Mouse (Mus musculus): Measurements from ENCODE around the gene Snrpa1. TPM values are rescaled to one million over a fixed set of nuclear protein-coding genes. Genes with fewer than 3 reads are reported as not detected.
"Not testable (repeated sequence)": the region's sequence is repeated elsewhere in the genome, so short reads cannot be mapped to it uniquely, and the experiment has no call there.

Gene Snrpa1
- 10 to 100 TPM; 52.3 to 58.9 TPM for total RNA-seq (2021)

DNA sequence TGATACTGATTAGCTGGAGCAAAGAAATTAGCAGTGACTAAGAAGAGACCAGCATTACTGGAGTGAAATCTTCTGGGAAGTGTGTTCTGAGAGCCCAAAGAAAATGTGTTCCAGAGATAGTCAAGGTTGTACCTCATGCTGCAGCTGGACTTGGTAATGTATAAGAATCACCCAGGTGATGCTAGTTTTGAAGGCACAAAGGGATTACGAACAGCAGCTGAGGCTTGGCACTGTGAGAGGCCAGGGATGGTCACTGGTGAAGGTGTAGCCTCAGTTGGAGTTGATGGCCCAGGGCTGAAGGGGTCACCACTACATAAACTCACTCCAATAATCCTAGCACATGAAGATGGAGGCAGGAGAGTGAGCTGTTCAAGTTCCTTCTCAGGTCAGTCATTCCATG lies at the start of gene Snrpa1:
Snrpa1 (plus strand) TSS at position 301 of the 400 bp plus-strand sequence.
- intact Hi-C loops (cut with DNase I), result loop anchor here (5.0 to 10.0 kb wide), 2 partner anchors 324 to 356 kb away; no protein-coding TSS in a partner anchor
- no peak for DNase-seq

- DNase-seq, result no peak
- intact Hi-C loops (cut with DNase I), result no loop called here
Observed at GRCm38 (mm10) chr7:66010518-66010917, 48.3 kb upstream of the Snrpa1 start.

- intact Hi-C loops (cut with DNase I), result no loop called here
- DNase-seq, result no peak
Observed at GRCm38 (mm10) chr7:66027747-66028146, 31.1 kb upstream of the Snrpa1 start.

GRCm38 (mm10) chr7:66028766-66029512 lies 29.9 kb upstream of the Snrpa1 start:
- intact Hi-C loops (cut with DNase I), result no loop called here
- no peak for DNase-seq

- intact Hi-C loops (cut with DNase I), result no loop called here
- no peak for DNase-seq
Observed at GRCm38 (mm10) chr7:66036809-66037208, 22.0 kb upstream of the Snrpa1 start.

DNA sequence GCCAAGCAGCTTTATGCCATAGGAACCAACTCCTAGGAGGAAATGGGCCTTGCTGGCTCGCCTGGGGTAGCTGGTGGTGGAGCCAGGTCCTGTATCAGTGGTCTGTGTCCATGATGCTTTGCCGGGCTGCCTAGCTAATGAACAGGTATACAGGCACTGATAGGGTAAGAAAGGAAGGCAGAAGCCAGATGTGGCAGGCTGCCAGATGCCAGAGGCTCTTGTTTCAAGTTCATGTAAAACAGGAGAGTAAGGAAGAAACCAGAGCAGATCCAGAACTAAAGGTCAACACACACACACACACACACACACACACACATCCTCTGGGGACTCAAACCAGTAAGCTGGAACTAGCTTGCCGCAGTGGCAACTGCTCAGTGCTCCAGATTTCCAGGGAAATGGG lies 20.5 kb upstream of the Snrpa1 start:
- intact Hi-C loops (cut with DNase I), result no loop called here

GRCm38 (mm10) chr7:66038730-66039129 lies 20.1 kb upstream of the Snrpa1 start:
- intact Hi-C loops (cut with DNase I), result no loop called here
- DNase-seq, result no peak

More for the DNA sequence above, 20.5 kb upstream of the Snrpa1 start:
- no peak for DNase-seq

GRCm38 (mm10) chr7:66040026-66040814 lies 18.6 kb upstream of the Snrpa1 start:
- intact Hi-C loops (cut with DNase I), result no loop called here
- no peak for DNase-seq

- peak; percentile 69 for DNase-seq
Observed at GRCm38 (mm10) chr7:66043552-66044459, 15.0 kb upstream of the Snrpa1 start, which contains the start of gene Gm45213. Gene Gm45213, plus strand, starts transcription at chr7:66043602.

DNA sequence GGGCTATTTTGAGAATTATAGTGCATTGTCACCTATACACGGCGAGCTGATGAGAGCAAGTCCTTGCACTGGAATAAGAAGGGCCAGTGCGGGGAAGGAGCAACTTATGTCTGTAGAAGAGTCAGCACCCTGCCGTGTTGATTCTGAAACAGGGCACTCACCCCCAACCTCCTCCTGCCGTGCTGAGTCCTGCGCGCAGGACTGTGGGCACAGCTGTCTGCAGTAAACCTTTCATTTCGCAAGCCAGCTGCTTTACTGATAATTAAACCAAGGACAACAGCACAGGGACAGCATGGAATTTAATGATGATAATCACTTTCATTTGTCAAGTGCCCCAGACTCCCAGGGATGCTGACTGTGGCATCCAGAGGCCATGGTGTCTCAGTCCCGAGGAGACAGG lies 14.2 kb upstream of the Snrpa1 start:
- DNase-seq, result no peak
- intact Hi-C loops (cut with DNase I), result no loop called here

More at GRCm38 (mm10) chr7:66043552-66044459, 15.0 kb upstream of the Snrpa1 start, which contains the start of gene Gm45213:
- intact Hi-C loops (cut with DNase I), result no loop called here

DNA sequence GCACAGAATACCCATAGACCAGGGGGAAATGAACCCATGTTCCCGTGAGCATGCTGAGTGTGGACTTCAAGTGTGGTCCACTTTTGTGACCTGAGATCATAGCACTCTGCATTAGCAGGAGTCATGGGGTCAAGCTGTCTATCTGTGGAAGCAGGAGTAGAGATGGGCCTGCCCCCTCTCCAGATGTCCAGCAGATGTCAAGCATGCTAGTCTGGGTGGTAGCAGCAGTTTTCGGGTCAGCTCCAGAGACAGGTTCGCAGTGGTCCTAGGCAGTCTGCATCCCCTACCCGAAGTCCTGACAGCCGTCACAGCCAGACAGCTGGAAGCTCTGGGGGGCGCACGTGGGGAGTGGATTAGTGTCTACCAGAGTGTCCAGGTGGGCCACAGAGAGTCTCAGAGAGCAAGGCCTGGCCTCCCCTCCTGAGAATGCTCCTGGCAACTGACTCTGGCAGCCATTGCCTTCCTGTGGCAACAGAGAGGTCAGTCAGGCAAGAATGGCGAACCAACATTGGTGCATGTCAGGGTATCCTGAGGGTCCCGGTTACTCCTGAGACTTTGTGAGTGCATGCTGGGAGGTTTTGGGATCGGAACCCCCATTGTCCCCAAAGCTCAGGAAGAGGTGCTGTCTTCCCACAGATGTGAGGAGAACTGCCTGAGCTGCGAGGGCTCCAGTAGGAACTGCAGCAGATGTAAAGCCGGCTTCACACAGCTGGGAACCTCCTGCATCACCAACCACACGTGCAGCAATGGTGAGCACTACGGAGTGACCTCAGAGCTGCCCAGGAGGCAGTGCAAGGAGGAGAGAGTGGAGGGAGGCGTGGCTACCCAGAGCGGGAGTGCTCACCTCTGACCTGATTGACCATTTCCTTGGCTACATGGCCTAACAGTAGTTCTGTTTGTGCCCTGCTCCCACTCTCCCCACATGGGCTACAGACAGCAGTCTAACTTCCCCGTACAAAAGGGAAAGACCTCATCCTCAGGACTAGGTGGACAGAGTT lies 11.6 kb upstream of the Snrpa1 start:
- no peak for DNase-seq
- intact Hi-C loops (cut with DNase I), result no loop called here

DNA sequence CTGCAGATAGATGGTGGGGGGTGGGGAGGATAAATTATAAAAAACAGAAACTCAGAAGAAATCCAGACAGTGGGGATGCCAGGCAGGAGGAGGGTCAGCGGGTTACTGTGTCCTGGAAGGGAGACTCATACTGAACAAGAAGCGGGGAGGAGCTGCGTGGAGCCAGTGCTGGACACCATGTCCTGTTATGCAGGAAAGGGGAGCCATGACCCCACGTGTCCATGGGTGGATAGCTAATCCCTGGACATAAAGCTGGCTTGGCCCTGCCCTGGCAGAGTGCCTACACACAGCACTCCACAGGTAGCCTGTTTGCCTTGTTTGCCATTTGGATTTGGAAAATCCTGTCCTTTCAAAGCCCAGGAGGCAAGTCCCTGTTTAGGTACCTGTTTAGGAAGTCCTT lies 10.8 kb upstream of the Snrpa1 start:
- no peak for DNase-seq
- intact Hi-C loops (cut with DNase I), result no loop called here

GRCm38 (mm10) chr7:66048446-66049230 lies 10.2 kb upstream of the Snrpa1 start:
- DNase-seq, result no peak
- intact Hi-C loops (cut with DNase I), result no loop called here

DNA sequence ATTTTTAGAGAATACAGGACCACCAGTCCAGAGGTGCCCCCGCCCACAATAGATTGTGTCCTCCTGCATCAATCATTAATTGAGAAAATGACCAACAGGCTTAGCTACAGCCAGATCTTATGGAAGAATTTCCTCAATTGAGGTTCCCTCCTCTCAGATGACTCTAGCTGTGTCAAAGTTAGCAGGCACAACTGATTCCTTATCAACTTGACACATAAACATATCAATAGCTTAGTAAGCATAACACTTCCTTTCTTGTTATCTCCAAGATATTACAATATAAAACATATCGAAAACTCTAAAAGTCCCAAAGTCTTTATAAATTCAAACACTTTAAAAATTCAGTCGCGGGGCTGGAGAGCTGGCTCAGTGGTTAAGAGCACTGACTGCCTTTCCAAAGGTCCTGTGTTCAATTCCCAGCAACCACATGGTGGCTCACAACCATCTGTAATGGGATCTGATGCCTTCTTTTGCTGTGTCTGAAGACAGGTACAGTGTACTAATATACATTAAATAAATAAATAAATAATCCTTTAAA lies 4.8 kb upstream of the Snrpa1 start:
- intact Hi-C loops (cut with DNase I), result loop anchor here (10.0 kb wide), 1 partner anchor 319 kb away; no protein-coding TSS in a partner anchor
- DNase-seq, result no peak

GRCm38 (mm10) chr7:66055356-66055755 lies 3.4 kb upstream of the Snrpa1 start:
- DNase-seq, result not testable (repeated sequence)
- intact Hi-C loops (cut with DNase I), result loop anchor here (5.0 to 10.0 kb wide), 2 partner anchors 321 to 353 kb away; no protein-coding TSS in a partner anchor

GRCm38 (mm10) chr7:66060066-66060956 lies 1.5 kb downstream of the Snrpa1 start:
- DNase-seq, result peak; percentile 89
- intact Hi-C loops (cut with DNase I), result no loop called here

GRCm38 (mm10) chr7:66061057-66061456 lies 2.3 kb downstream of the Snrpa1 start:
- intact Hi-C loops (cut with DNase I), result no loop called here
- DNase-seq, result no peak

Measured in left cerebral cortex, postnatal 4 days (tissue).